Mouse (Mus musculus) hindbrain, postnatal 0 days (tissue): ENCODE measurements around the gene Plekhb1. TPM values are rescaled to one million over a fixed set of nuclear protein-coding genes. Genes with fewer than 3 reads are reported as not detected.

Source experiments
- ATAC-seq: fragments of 200-750 bp; cut with Nextera tagmentation; 2 replicates; pipeline ENCODE4 v1.8.0; 2017; ENCODE audit warnings: mild to moderate bottlenecking, moderate TSS enrichment, moderate library complexity
- DNase-seq: peaks from one replicate; pipeline ENCODE4 v3.0.0-alpha.2; 2015; ENCODE audit warnings: low spot score
- H3K27ac ChIP-seq: fragments of 300-500 bp; sonication (generic); 2 replicates; pipeline ENCODE4 v1.5.1; 2014; ENCODE audit warnings: mild to moderate bottlenecking
- H3K27me3 ChIP-seq: fragments of 300-500 bp; sonication (generic); 2 replicates; pipeline ENCODE4 v1.6.1; 2014; ENCODE audit warnings: low read length, mixed read lengths; ENCODE audit not compliant: insufficient read depth
- H3K36me3 ChIP-seq: fragments of 300-500 bp; sonication (generic); 2 replicates; pipeline ENCODE4 v1.6.1; 2014; ENCODE audit warnings: low read length, mixed read lengths; ENCODE audit not compliant: insufficient read depth
- H3K4me1 ChIP-seq: fragments of 300-500 bp; sonication (generic); 2 replicates; pipeline ENCODE4 v1.6.1; 2014; ENCODE audit warnings: antibody characterized with exemption, low read length, mixed read lengths; ENCODE audit not compliant: insufficient read depth
- H3K4me2 ChIP-seq: fragments of 300-500 bp; sonication (generic); 2 replicates; pipeline ENCODE4 v1.6.1; 2014; ENCODE audit warnings: low read depth, mild to moderate bottlenecking, low read length, moderate library complexity, mixed read lengths
- H3K4me3 ChIP-seq: fragments of 300-500 bp; sonication (generic); 2 replicates; pipeline ENCODE4 v1.5.1; 2014; ENCODE audit warnings: low read length
- H3K9ac ChIP-seq: fragments of 300-500 bp; sonication (generic); replicated peaks from 2 replicates; pipeline ENCODE4 v1.6.1; 2014; ENCODE audit warnings: mild to moderate bottlenecking, low read length, moderate library complexity, mixed read lengths
- H3K9me3 ChIP-seq: fragments of 300-500 bp; sonication (generic); 2 replicates; pipeline ENCODE4 v1.6.1; 2016; ENCODE audit warnings: low read length, mixed read lengths
- CTCF ChIP-seq: IDR thresholded peaks from 2 replicates; pipeline ENCODE4 v1.5.1; 2016; ENCODE audit warnings: antibody characterized with exemption, control low read depth, low read depth
- WGBS: fragments of 180-500 bp; shearing (Covaris S2); extraction: QIAGEN DNeasy Blood & Tissue Kit; methylation state at CpG from one replicate; pipeline ENCODE4 v1.1.7; 2014; 5-methylcytosine and 5-hydroxymethylcytosine counted together
- polyA plus RNA-seq: library from polyadenylated mRNA; unstranded; fragments of >200 nt; fragmentation: Nextera tagmentation; extraction: Ambion mirVana; gene quantifications from 2 replicates; pipeline ENCODE4 v1.2.1, GENCODE M21; 2015
- total RNA-seq: library from RNA; depleted of rRNA; stranded (reverse); fragments of >200 nt; gene quantifications from 2 replicates; pipeline ENCODE4 v1.2.3, GENCODE M21; 2014

Gene Plekhb1
- total and polyA plus RNA-seq, 2 experiments from 2014 or later: 40.4 to 47.0 TPM

- Histone ChIP-seq H3K27ac (no peak overlapping the region), H3K4me3 (no peak overlapping the region), H3K9me3 (no peaks in the 10 kb centered on the region), H3K9ac (no peak overlapping the region), H3K4me1 (no peaks in the 10 kb centered on the region), H3K36me3 (no peaks in the 10 kb centered on the region), H3K27me3 (no peaks in the 10 kb centered on the region), H3K4me2 (no peak overlapping the region)
- ATAC-seq (peak; percentile 86), DNase-seq (peak; percentile 90)
- peak; percentile 89 for TF ChIP-seq CTCF
- 33% methylated on average over 12 of the region's 13 CpGs for WGBS
Measured at GRCm38 (mm10) chr7:100685061-100686030, 23.1 kb upstream of the Plekhb1 start.

GRCm38 (mm10) chr7:100684538-100684937, 22.3 kb upstream of the Plekhb1 start:
- Histone ChIP-seq H3K27me3 (no peaks in the 10 kb centered on the region), H3K36me3 (no peaks in the 10 kb centered on the region), H3K27ac (no peak overlapping the region), H3K4me2 (no peak overlapping the region), H3K4me3 (no peak overlapping the region), H3K4me1 (no peaks in the 10 kb centered on the region), H3K9ac (no peak overlapping the region), H3K9me3 (no peaks in the 10 kb centered on the region)
- TF ChIP-seq CTCF: peak; percentile 95
- ATAC-seq (no peak), DNase-seq (peak; percentile 85)
- 59% methylated on average over 7 of the region's 7 CpGs for WGBS

DNA sequence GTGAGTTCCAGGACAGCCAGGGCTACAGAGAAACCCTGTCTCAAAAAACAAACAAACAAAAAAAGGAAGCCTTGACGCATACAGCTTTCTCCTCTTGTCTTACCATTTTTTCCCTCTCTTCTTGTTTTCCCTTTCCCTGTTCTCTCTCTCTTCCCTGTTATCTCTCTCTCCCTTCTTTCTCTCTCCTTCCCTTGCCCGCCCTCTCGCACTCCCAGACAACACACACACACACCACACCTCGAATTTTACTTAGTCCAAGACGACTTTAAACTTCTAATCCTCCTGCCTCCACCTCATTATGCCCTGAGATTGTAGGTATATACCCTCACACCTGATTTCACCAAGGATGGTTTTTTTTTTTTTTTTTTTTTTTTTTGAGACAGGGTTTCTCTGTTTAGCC, 21.9 kb upstream of the Plekhb1 start:
- ATAC-seq (no peak), DNase-seq (no peak)
- H3K9me3 ChIP-seq: no peaks in the 10 kb centered on the region
- no peaks in the 10 kb centered on the region for H3K36me3 ChIP-seq
- no peaks in the 10 kb centered on the region for H3K4me1 ChIP-seq
- no peak overlapping the region for H3K4me2 ChIP-seq
- H3K27me3 ChIP-seq: no peaks in the 10 kb centered on the region
- no peak overlapping the region for H3K4me3 ChIP-seq
- H3K9ac ChIP-seq: no peak overlapping the region
- 79% methylated on average over 5 of the region's 5 CpGs for WGBS
- no peak for TF ChIP-seq CTCF
- H3K27ac ChIP-seq: no peak overlapping the region

- DNase-seq: no peak
- Histone ChIP-seq H3K36me3 (no peaks in the 10 kb centered on the region), H3K9ac (no peak overlapping the region), H3K27me3 (no peaks in the 10 kb centered on the region), H3K9me3 (no peaks in the 10 kb centered on the region), H3K4me2 (no peak overlapping the region), H3K4me3 (no peak overlapping the region), H3K4me1 (no peaks in the 10 kb centered on the region), H3K27ac (no peak overlapping the region)
- ATAC-seq: no peak
- TF ChIP-seq CTCF: no peak
- 69% methylated on average over 1 of the region's 1 CpGs for WGBS
Measured at GRCm38 (mm10) chr7:100683241-100683640, 21.0 kb upstream of the Plekhb1 start.

DNA sequence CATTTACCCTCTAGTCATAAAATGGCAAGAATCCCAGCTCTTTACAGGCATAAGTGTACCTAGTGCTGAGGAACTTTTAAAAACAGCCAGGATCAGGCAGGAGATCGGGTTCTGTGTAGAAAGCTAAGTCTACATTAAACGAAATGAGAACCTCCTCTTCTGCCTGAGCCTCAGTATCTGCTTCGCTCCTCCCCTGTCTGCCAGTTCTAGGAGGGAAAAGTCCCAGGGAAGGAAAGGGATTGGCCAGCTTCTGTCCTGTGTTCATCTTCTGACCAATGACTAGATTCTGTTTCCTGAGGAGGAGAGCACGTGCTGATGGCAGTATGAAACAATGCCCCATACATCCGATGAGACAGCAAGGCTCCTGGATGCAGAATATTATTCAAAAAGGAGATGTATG, 18.9 kb upstream of the Plekhb1 start:
- DNase-seq: no peak
- Histone ChIP-seq H3K4me3 (no peak overlapping the region), H3K4me1 (no peaks in the 10 kb centered on the region), H3K27me3 (no peaks in the 10 kb centered on the region), H3K9ac (no peak overlapping the region), H3K4me2 (no peak overlapping the region), H3K9me3 (no peaks in the 10 kb centered on the region), H3K27ac (no peak overlapping the region), H3K36me3 (no peaks in the 10 kb centered on the region)
- no peak for TF ChIP-seq CTCF
- WGBS: 57% methylated on average over 5 of the region's 5 CpGs
- no peak; the same call in 1 of the 2 replicates for ATAC-seq

- no peaks in the 10 kb centered on the region for H3K36me3 ChIP-seq
- no peak for ATAC-seq
- H3K4me2 ChIP-seq: no peak overlapping the region
- no peak for TF ChIP-seq CTCF
- H3K4me3 ChIP-seq: no peak overlapping the region
- H3K27me3 ChIP-seq: no peaks in the 10 kb centered on the region
- H3K9me3 ChIP-seq: no peaks in the 10 kb centered on the region
- no peak for DNase-seq
- H3K27ac ChIP-seq: no peak overlapping the region
- WGBS: 66% methylated on average over 15 of the region's 15 CpGs
- no peak overlapping the region for H3K9ac ChIP-seq
- no peaks in the 10 kb centered on the region for H3K4me1 ChIP-seq
Measured at GRCm38 (mm10) chr7:100678948-100679880, 17.0 kb upstream of the Plekhb1 start.
